Mouse (Mus musculus): ENCODE measurements at regions not wholly inside any gene's neighbourhood (a gene's known extent, or its start where the extent isn't known, plus 50 kb on each side); places are given as distances from the start of the nearest gene placed in this dataset.

GRCm38 (mm10) chr12:52409221-52409620 is 94.6 kb upstream of the Arhgap5 start:
- DNase-seq (ENCODE audit: low spot score), result no peak
- H3K4me1 ChIP-seq, result peaks cover 25% of the 10 kb centered on the region
- H3K36me3 ChIP-seq, result no peaks in the 10 kb centered on the region
- H3K4me3 ChIP-seq, result no peak overlapping the region
- H3K9me3 ChIP-seq (replicated peaks), result no peaks in the 10 kb centered on the region
- H3K27me3 ChIP-seq (ENCODE audit: low read depth, poor library complexity, severe bottlenecking), result no peaks in the 10 kb centered on the region
- 94% methylated on average over 3 of the region's 3 CpGs for WGBS
- no peak overlapping the region for H3K27ac ChIP-seq (replicated peaks)

GRCm38 (mm10) chr12:52412172-52412571 is 91.6 kb upstream of the Arhgap5 start:
- H3K4me1 ChIP-seq, result peaks cover 25% of the 10 kb centered on the region
- no peaks in the 10 kb centered on the region for H3K36me3 ChIP-seq
- H3K4me3 ChIP-seq, result no peak overlapping the region
- DNase-seq (ENCODE audit: low spot score), result no peak
- H3K9me3 ChIP-seq (replicated peaks), result peaks cover 12% of the 10 kb centered on the region; the same call in 1 of the 2 replicates
- peak overlapping the region; percentile 79 for H3K27ac ChIP-seq (replicated peaks)
- WGBS, result 84% methylated on average over 4 of the region's 4 CpGs
- H3K27me3 ChIP-seq (ENCODE audit: low read depth, poor library complexity, severe bottlenecking), result no peaks in the 10 kb centered on the region

GRCm38 (mm10) chr12:52413046-52413473 is 90.7 kb upstream of the Arhgap5 start:
- Histone ChIP-seq H3K9me3 (replicated peaks) (peaks cover 12% of the 10 kb centered on the region; the same call in 1 of the 2 replicates), H3K36me3 (no peaks in the 10 kb centered on the region), H3K4me3 (no peak overlapping the region), H3K27me3 (ENCODE audit: low read depth, poor library complexity, severe bottlenecking) (no peaks in the 10 kb centered on the region), H3K4me1 (peaks cover 25% of the 10 kb centered on the region), H3K27ac (replicated peaks) (peak overlapping the region; percentile 79)
- peak; percentile 68 for DNase-seq (ENCODE audit: low spot score)
- 20% methylated on average over 8 of the region's 8 CpGs for WGBS

- 92% methylated on average over 1 of the region's 1 CpGs for WGBS
- H3K27me3 ChIP-seq (ENCODE audit: low read depth, poor library complexity, severe bottlenecking), result no peaks in the 10 kb centered on the region
- no peak overlapping the region for H3K4me3 ChIP-seq
- no peaks in the 10 kb centered on the region for H3K36me3 ChIP-seq
- DNase-seq (ENCODE audit: low spot score), result no peak
- no peaks in the 10 kb centered on the region for H3K4me1 ChIP-seq
- no peak overlapping the region for H3K27ac ChIP-seq (replicated peaks)
- H3K9me3 ChIP-seq (replicated peaks), result no peaks in the 10 kb centered on the region
Observed at GRCm38 (mm10) chr12:52422729-52423128, 81.0 kb upstream of the Arhgap5 start.

GRCm38 (mm10) chr12:52424336-52425034 is 79.3 kb upstream of the Arhgap5 start:
- no peaks in the 10 kb centered on the region for H3K4me1 ChIP-seq
- no peaks in the 10 kb centered on the region for H3K9me3 ChIP-seq (replicated peaks)
- no peak for DNase-seq (ENCODE audit: low spot score)
- no peak overlapping the region for H3K27ac ChIP-seq (replicated peaks)
- H3K27me3 ChIP-seq (ENCODE audit: low read depth, poor library complexity, severe bottlenecking), result no peaks in the 10 kb centered on the region
- no peak overlapping the region for H3K4me3 ChIP-seq
- no peaks in the 10 kb centered on the region for H3K36me3 ChIP-seq
- WGBS, result 83% methylated on average over 3 of the region's 3 CpGs

GRCm38 (mm10) chr12:52429935-52430334 is 73.8 kb upstream of the Arhgap5 start:
- no peaks in the 10 kb centered on the region for H3K36me3 ChIP-seq
- WGBS, result 86% methylated on average over 5 of the region's 5 CpGs
- H3K4me1 ChIP-seq, result peaks cover 5% of the 10 kb centered on the region
- no peak overlapping the region for H3K4me3 ChIP-seq
- no peak for DNase-seq (ENCODE audit: low spot score)
- H3K27me3 ChIP-seq (ENCODE audit: low read depth, poor library complexity, severe bottlenecking), result no peaks in the 10 kb centered on the region
- H3K9me3 ChIP-seq (replicated peaks), result no peaks in the 10 kb centered on the region
- no peak overlapping the region for H3K27ac ChIP-seq (replicated peaks)

GRCm38 (mm10) chr12:52431933-52432332 is 71.8 kb upstream of the Arhgap5 start:
- H3K4me3 ChIP-seq, result no peak overlapping the region
- H3K4me1 ChIP-seq, result peaks cover 15% of the 10 kb centered on the region
- H3K36me3 ChIP-seq, result no peaks in the 10 kb centered on the region
- no peaks in the 10 kb centered on the region for H3K27me3 ChIP-seq (ENCODE audit: low read depth, poor library complexity, severe bottlenecking)
- no peak overlapping the region for H3K27ac ChIP-seq (replicated peaks)
- DNase-seq (ENCODE audit: low spot score), result no peak
- WGBS, result 89% methylated on average over 3 of the region's 3 CpGs
- H3K9me3 ChIP-seq (replicated peaks), result no peaks in the 10 kb centered on the region

GRCm38 (mm10) chr12:52434021-52434420 is 69.8 kb upstream of the Arhgap5 start:
- no peak for DNase-seq (ENCODE audit: low spot score)
- WGBS, result 71% methylated on average over 2 of the region's 2 CpGs
- Histone ChIP-seq H3K27me3 (ENCODE audit: low read depth, poor library complexity, severe bottlenecking) (no peaks in the 10 kb centered on the region), H3K9me3 (replicated peaks) (no peaks in the 10 kb centered on the region), H3K27ac (replicated peaks) (no peak overlapping the region), H3K4me1 (peaks cover 15% of the 10 kb centered on the region), H3K36me3 (no peaks in the 10 kb centered on the region), H3K4me3 (no peak overlapping the region)

GRCm38 (mm10) chr12:52435321-52435720 is 68.5 kb upstream of the Arhgap5 start:
- H3K27me3 ChIP-seq (ENCODE audit: low read depth, poor library complexity, severe bottlenecking), result no peaks in the 10 kb centered on the region
- H3K27ac ChIP-seq (replicated peaks), result no peak overlapping the region
- no peaks in the 10 kb centered on the region for H3K9me3 ChIP-seq (replicated peaks)
- 75% methylated on average over 5 of the region's 5 CpGs for WGBS
- H3K4me1 ChIP-seq, result peaks cover 15% of the 10 kb centered on the region
- H3K4me3 ChIP-seq, result no peak overlapping the region
- no peaks in the 10 kb centered on the region for H3K36me3 ChIP-seq
- DNase-seq (ENCODE audit: low spot score), result no peak

- Histone ChIP-seq H3K27ac (replicated peaks) (peak overlapping the region; percentile 68), H3K27me3 (ENCODE audit: low read depth, poor library complexity, severe bottlenecking) (no peaks in the 10 kb centered on the region), H3K4me1 (peaks cover 15% of the 10 kb centered on the region), H3K4me3 (no peak overlapping the region), H3K9me3 (replicated peaks) (no peaks in the 10 kb centered on the region), H3K36me3 (no peaks in the 10 kb centered on the region)
- 64% methylated on average over 16 of the region's 16 CpGs for WGBS
- DNase-seq (ENCODE audit: low spot score), result peak; percentile 18
Observed at GRCm38 (mm10) chr12:52435795-52436211, 68.0 kb upstream of the Arhgap5 start.

- Histone ChIP-seq H3K36me3 (no peaks in the 10 kb centered on the region), H3K4me1 (peaks cover 15% of the 10 kb centered on the region), H3K4me3 (no peak overlapping the region), H3K27ac (replicated peaks) (no peak overlapping the region), H3K9me3 (replicated peaks) (no peaks in the 10 kb centered on the region), H3K27me3 (ENCODE audit: low read depth, poor library complexity, severe bottlenecking) (no peaks in the 10 kb centered on the region)
- WGBS, result 93% methylated on average over 4 of the region's 4 CpGs
- DNase-seq (ENCODE audit: low spot score), result no peak
Observed at GRCm38 (mm10) chr12:52436941-52437340, 66.8 kb upstream of the Arhgap5 start.

GRCm38 (mm10) chr12:52439241-52439640 is 64.5 kb upstream of the Arhgap5 start:
- Histone ChIP-seq H3K4me3 (no peak overlapping the region), H3K27me3 (ENCODE audit: low read depth, poor library complexity, severe bottlenecking) (no peaks in the 10 kb centered on the region), H3K9me3 (replicated peaks) (no peaks in the 10 kb centered on the region), H3K27ac (replicated peaks) (no peak overlapping the region), H3K4me1 (peaks cover 15% of the 10 kb centered on the region), H3K36me3 (no peaks in the 10 kb centered on the region)
- WGBS, result 96% methylated on average over 1 of the region's 1 CpGs
- no peak for DNase-seq (ENCODE audit: low spot score)

GRCm38 (mm10) chr12:52440868-52441365 is 62.9 kb upstream of the Arhgap5 start:
- Histone ChIP-seq H3K36me3 (no peaks in the 10 kb centered on the region), H3K4me3 (no peak overlapping the region), H3K4me1 (peaks cover 3% of the 10 kb centered on the region), H3K9me3 (replicated peaks) (no peaks in the 10 kb centered on the region), H3K27ac (replicated peaks) (no peak overlapping the region), H3K27me3 (ENCODE audit: low read depth, poor library complexity, severe bottlenecking) (no peaks in the 10 kb centered on the region)
- WGBS, result 74% methylated on average over 7 of the region's 7 CpGs
- no peak for DNase-seq (ENCODE audit: low spot score)

All from midbrain, embryonic 10.5 days (tissue).